Mouse (Mus musculus) c-Kit-positive CD71-positive TER-119-negative erythroid progenitor cells, embryonic 14.5 days (primary cell): ENCODE measurements around the gene Rhox12.
A peak's percentile ranks its signal among the peaks of the same experiment; 100 is the strongest.

ENCODE experiments used
- DNase-seq: peaks from one replicate; pipeline ENCODE4 v3.0.0-alpha.2; 2013; ENCODE audit warnings: low read depth

Gene Rhox12

GRCm38 (mm10) chrX:38110807-38111206 lies at the start of gene Rhox12:
Gene Rhox12 (minus strand): TSS chrX:38110907.
- DNase-seq, result no peak

- no peak for DNase-seq
These were observed 48.4 kb upstream of the Rhox12 start for GRCm38 (mm10) chrX:38159097-38159496.

GRCm38 (mm10) chrX:38121478-38121877 lies 10.8 kb upstream of the Rhox12 start:
- DNase-seq, result no peak

GRCm38 (mm10) chrX:38120982-38121381 lies 10.3 kb upstream of the Rhox12 start, which contains the start of gene Rhox13:
Gene Rhox13 (plus strand): TSS chrX:38121219.
- DNase-seq, result no peak

GRCm38 (mm10) chrX:38085041-38085440 lies 25.7 kb downstream of the Rhox12 start, which contains the start of gene Rhox11:
Gene Rhox11 (minus strand): TSS chrX:38085141.
- DNase-seq, result no peak

DNA sequence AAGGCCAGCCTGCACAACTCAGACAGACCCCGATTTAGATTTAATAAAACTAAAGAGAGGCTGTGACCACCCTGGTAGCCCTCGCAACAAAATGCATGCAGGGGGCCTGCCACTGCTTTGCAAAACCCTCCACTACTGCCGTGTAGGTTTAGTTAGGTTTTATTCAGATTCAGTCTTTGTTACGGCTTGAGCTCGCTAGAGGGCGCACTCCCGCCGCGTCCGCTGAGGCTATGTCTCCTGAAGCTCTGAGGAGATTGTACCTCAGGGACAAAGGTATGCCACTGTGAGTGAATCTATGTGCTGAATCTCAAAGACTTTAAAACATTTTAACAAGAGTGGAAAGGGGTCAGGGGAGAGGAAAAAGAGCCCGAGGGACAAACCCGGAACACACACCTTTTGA lies 26.5 kb downstream of the Rhox12 start:
- no peak for DNase-seq

GRCm38 (mm10) chrX:38066175-38066574 lies 44.5 kb downstream of the Rhox12 start, which contains the start of gene Rhox10:
Gene Rhox10 (plus strand): TSS chrX:38066475.
- no peak for DNase-seq

DNA sequence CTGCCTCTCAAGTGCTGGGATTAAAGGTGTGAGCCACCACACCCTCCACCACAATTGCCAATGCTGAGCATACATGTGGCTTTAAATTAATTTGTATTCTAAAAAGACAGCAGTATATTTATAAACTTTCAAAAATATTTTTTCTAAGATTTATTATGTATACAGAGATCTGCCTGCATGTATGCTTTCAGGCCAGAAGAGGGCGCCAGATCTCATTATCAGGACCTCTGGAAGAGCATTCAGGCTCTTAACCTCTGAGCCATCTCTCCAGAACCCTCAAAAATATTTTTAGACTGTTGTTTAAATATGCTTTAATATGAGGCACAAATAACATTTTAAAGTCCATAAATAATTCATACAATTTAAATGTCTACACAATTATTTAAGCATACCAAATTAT lies 49.2 kb downstream of the Rhox12 start:
- DNase-seq, result peak; percentile 8
